Mouse (Mus musculus) common myeloid progenitor, adult 5-6 weeks (primary cell): ENCODE results near the gene Lipo2. TPM values are rescaled to one million over a fixed set of nuclear protein-coding genes. Genes with fewer than 3 reads are reported as not detected.
"Not testable (repeated sequence)": the region's sequence is repeated elsewhere in the genome, so short reads cannot be mapped to it uniquely, and the experiment has no call there.

ENCODE experiments used
- ATAC-seq: replicated peaks from 2 replicates; pipeline ENCODE4 v1.8.0; 2016; ENCODE audit warnings: low read depth, mild to moderate bottlenecking, moderate TSS enrichment, inconsistent platforms; ENCODE audit not compliant: poor library complexity, severe bottlenecking
- total RNA-seq: library from RNA; stranded (forward); fragments of 200-1000, 187-1606 nt; gene quantifications from 2 replicates; pipeline ENCODE4 v1.2.3, GENCODE M21; 2017

Gene Lipo2
- total RNA-seq, result not detected in 2 replicates

GRCm38 (mm10) chr19:33751259-33751658, at the start of gene Lipo2:
Gene Lipo2 (minus strand): TSS chr19:33751359.
- not testable (repeated sequence) for ATAC-seq

DNA sequence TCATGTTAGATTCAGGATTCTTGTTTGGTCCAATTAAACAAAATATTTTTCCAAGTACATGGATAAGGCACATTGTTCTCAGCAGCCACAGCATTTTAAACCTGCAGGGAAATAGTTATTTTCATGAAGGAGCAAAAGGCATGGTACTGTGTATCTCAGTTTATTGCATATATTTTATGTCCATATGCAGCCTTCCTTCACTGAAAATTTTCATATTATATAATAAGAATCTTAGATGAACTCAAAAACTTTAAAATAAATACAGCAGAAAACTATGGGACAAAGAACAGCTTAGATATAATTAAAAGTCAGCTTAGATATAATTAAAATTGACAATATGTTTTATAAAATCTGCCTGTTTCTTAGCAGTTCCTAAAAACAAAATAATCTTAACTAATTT, 36.2 kb upstream of the Lipo2 start, which contains the start of gene Lipo1:
Lipo1 (minus strand) TSS at position 101 of the 400 bp plus-strand sequence.
- not testable (repeated sequence) for ATAC-seq

DNA sequence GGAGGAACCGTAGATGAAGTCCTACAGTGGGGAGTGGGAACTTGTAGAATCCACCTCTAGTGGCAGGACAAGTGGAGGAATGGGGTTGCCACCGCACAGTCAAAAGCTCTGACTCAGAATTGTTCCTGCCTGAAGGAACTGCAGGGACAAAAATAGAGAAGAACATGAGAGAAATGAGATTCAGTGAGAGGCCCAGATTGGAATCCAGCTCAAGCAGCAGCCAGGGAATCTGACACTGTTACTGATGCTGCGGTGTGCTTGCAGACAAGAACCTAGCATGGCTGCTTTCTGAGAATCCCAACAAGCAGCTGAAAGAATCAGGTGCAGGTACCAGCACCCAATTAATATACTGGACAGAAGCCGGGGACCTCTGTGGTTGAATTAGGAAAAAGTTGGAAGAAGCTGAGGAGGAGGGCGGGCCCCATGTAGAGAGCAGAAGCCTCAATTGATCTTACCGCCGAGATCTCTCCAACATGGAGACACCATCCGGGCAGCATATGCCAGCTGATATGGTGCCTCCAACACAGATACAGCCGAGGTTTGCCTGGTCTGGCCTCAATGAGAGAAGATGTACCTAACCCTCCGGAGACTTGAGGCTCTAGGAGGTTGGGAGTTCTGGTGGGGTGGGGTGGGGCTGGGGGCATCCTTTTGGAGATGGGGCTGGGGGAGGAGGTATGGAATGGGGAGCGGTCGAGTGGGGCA, 35.6 kb upstream of the Lipo2 start:
- ATAC-seq, result no peak

GRCm38 (mm10) chr19:33761287-33762086, 10.3 kb upstream of the Lipo2 start, which contains the start of gene Lipo3:
Gene Lipo3 (minus strand): TSS chr19:33761951.
- peak; percentile 87 for ATAC-seq

Other genes with a start within 250 kb of the Lipo2 start
- gene Lipo4, start 233.6 kb downstream of the Lipo2 start, total RNA-seq, result not detected in 2 replicates
- not detected in 2 replicates for gene Gm8978, start 126.1 kb downstream of the Lipo2 start, total RNA-seq
- 9.6 and 15.2 TPM in 2 replicates for gene Lipo3, start 10.6 kb upstream of the Lipo2 start, total RNA-seq
- gene Lipo1, start 36.1 kb upstream of the Lipo2 start, total RNA-seq, result not detected in 2 replicates
- gene Lipf, start 209.8 kb upstream of the Lipo2 start, total RNA-seq, result not detected in 2 replicates